Mouse (Mus musculus): ENCODE data around the gene Ccdc180.

DNA sequence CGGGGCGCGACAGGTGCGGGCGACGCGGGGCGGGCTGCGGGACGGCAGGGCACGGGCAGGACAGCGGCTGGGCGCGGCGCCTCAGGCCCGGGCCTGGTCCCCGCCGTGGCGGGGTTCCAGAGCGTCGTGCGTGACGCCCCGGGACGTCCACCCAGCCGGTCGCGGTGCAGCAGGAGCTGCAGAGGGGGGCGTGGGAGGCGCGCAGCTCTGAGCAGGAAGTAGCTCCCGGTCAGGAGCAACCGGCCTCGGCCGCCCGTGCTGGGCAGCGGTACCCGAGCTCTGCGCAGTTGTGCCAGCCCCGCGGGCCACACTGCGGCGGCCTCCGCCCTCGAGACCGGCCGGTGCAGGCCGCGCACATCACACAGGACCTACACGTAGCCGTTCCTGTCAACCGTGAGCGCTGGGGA lies 82.3 kb downstream of the Ccdc180 start:
- no peak for TF ChIP-seq CTCF (IDR thresholded peaks at IDR 0.05)
- no peak for TF ChIP-seq POLR2A (IDR thresholded peaks at IDR 0.05; ENCODE audit: insufficient read depth, low read depth, low read length)
